Mouse (Mus musculus): ENCODE data around the gene Vmn2r115.
"Not testable (repeated sequence)": the region's sequence is repeated elsewhere in the genome, so short reads cannot be mapped to it uniquely, and the experiment has no call there.

The Vmn2r115 gene

GRCm38 (mm10) chr17:23343441-23343840 lies at the start of gene Vmn2r115:
Gene Vmn2r115, plus strand, starts transcription at chr17:23343741.
- not testable (repeated sequence) for DNase-seq (ENCODE audit: low spot score in 2 of 2)

- DNase-seq (ENCODE audit: low spot score in 2 of 2) = not testable (repeated sequence)
Observed at GRCm38 (mm10) chr17:23312437-23312836, 31.1 kb upstream of the Vmn2r115 start, which contains the start of gene Vmn2r114. Gene Vmn2r114, minus strand, starts transcription at chr17:23312537.

- no peak for DNase-seq (ENCODE audit: low spot score in 2 of 2)
Observed at GRCm38 (mm10) chr17:23330657-23331056, 12.9 kb upstream of the Vmn2r115 start.

GRCm38 (mm10) chr17:23351644-23352043 lies 8.1 kb downstream of the Vmn2r115 start:
- DNase-seq (ENCODE audit: low spot score in 2 of 2) = no peak

- DNase-seq (ENCODE audit: low spot score in 2 of 2) = not testable (repeated sequence)
Observed at GRCm38 (mm10) chr17:23384304-23384703, 40.8 kb downstream of the Vmn2r115 start, which contains the start of gene Vmn2r116. Gene Vmn2r116, plus strand, starts transcription at chr17:23384604.
